Mouse (Mus musculus) lung, adult 18-20 months (tissue): ENCODE measurements around the gene Ccdc127.

Experiments used
- DNase-seq, 2 experiments: peaks; one replicate each; pipeline ENCODE4 v3.0.0; 2022; ENCODE audit warnings: mixed read lengths in 2 of 2

Ccdc127 gene

GRCm38 (mm10) chr13:74349566-74350434 lies at the start of gene Ccdc127, which contains the start of gene Sdha:
Gene Ccdc127, plus strand, starts transcription at chr13:74350309.
Gene Sdha, minus strand, starts transcription at chr13:74350280.
- DNase-seq: peak; percentile 95 to 96

- DNase-seq: peak; percentile 46 to 56
Measured at GRCm38 (mm10) chr13:74300925-74301606, 49.0 kb upstream of the Ccdc127 start.

DNA sequence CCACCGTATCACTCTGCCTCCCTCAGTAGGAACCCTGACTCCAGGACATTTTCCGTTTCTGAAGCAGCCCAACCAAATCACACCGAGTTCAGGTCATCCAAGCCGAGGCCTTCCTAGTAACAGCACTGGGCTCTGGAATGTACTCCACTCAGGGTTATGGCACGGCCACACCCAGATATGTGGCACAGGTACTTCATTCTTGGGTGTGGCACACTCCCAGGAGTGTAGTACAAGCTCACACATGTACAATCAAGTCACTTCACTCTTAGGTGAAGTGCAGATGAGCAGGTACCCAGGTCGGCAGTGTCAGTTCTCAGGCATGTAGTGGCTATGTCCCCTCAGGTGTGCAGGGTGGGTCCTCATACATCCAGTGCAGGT lies 48.5 kb upstream of the Ccdc127 start:
- DNase-seq: peak; percentile 34 to 39

DNA sequence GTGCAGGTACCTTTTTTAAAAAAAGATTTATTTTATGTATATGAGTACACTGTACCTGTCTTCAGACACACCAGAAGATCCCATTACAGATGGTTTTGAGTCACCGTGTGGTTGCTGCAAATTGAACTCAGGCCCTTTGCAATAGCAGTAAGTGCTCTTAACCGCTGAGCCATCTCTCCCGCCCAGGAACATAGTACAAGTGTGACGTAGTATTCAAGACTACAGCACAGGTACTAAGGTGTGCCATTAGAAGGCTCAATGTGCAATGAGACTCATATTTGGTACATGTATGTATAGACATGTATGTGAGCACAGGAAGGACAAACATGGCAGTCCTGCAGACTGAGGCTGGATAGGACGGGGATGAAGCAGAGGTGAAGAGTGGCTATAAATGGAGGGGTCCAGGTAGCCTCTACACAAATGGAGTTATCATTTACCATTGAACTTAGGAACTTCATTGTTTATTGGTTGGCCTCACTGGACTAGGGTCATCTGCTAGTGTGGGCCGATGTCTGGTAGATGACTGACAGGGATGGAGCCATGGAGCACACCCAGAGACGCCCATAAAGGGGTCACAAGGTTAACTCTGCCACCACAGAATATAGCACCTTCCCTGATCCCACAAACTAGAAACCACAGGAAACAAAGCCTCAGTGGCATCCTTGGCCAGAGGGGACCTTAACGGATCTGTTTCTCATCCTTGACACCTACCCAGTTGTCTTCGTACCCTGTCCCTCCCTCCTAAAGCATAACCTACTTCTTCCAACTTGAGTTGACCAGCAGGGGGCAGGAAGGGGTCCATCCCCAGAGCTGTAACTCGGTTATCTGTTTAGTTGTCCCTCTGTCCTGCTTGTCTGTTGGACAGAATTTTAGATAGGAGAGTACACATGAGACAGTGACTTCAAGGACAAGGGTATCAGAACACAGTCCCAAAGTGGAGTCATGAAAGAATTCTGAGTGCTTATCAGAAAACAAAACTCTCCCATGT lies 47.8 kb upstream of the Ccdc127 start:
- no peak for DNase-seq

DNA sequence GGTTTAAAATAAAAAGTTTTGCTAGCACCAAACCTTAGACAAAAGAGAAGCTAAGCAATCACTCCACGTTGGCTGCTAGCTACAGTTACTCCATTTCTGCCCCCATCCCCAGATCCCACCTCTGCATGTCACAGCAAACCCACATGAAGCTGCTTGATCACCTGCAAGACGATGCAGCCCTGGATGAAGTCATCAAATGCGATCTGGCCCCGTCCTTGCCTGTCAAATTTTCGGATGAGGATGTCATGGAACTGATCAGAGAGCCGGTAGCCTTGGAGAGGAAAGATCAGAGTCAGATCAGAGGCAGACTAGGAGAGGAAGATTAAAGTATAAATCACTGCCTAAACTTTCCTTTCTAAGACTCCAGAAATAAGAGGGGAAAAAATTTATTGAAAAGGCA lies 44.7 kb upstream of the Ccdc127 start:
- DNase-seq: no peak

DNA sequence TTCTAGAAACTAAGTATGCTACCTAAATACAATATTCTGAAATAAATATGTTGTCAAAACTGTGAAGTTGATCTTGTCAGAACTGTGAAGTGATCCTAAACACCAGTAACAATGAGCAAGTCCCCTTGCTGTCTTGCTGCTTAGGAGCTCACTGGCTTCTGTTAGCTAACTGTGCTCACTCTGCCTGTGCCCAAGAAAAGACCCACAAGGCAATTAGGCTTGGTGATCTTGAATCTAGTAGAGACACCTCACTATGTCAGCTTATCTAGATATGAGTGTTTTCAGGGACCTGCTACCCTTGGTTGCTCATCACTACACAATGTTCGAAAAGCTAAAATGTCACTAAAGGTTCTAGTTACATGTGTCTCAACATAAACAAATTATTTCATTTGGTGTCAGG lies 44.3 kb upstream of the Ccdc127 start:
- no peak for DNase-seq

GRCm38 (mm10) chr13:74314616-74315015 lies 35.5 kb upstream of the Ccdc127 start:
- no peak for DNase-seq

GRCm38 (mm10) chr13:74316386-74316785 lies 33.7 kb upstream of the Ccdc127 start:
- DNase-seq: no peak

- no peak for DNase-seq
Measured at GRCm38 (mm10) chr13:74316789-74317169, 33.3 kb upstream of the Ccdc127 start.

GRCm38 (mm10) chr13:74317170-74317849 lies 32.8 kb upstream of the Ccdc127 start, which contains the start of gene Pdcd6:
Gene Pdcd6, minus strand, starts transcription at chr13:74317580.
- DNase-seq: peak; percentile 98 to 99

GRCm38 (mm10) chr13:74329321-74329720 lies 20.8 kb upstream of the Ccdc127 start:
- DNase-seq: no peak

DNA sequence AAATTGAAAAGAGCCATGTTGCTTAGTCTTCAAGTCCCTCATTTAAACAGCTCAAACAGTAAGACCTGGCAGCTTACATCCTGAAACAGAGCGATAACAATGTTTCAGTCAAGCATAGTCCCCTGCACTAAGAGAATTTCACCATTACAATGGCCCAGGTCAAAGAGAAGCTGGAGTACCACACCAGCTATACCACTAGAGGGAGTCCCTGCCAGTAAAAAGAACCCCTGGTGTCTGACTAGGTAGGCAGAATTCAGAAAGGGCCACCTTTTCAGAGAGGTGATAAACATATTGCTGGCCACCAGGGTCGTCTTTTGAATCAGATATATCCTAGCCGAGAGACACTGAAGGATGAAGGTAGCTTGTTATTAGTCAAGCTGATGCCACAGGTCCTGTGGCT lies 9.1 kb upstream of the Ccdc127 start:
- peak in 1 of 2 experiments; percentile 40 for DNase-seq

- no peak for DNase-seq
Measured at GRCm38 (mm10) chr13:74350435-74350906, 362 bp downstream of the Ccdc127 start.

- no peak for DNase-seq
Measured at GRCm38 (mm10) chr13:74356491-74356890, 6.4 kb downstream of the Ccdc127 start.

DNA sequence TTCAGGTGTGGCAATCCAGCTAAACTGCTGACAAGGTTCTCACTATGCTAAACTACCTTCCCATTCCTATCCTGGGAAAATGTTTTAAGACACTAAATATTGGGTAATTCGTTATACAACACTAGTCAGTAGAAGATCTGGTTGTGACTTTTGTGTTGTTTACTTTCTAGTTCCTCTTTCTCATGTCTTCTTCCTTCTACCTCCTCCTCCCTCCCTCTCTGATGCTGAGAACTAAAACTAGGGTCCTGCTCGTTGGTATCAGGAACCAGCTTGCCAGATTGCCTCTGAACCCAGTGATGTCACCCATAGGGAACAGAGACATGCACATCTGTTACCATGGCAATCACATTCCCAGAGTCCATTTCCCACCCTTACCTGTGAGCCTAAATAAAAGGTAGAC lies 12.1 kb downstream of the Ccdc127 start:
- DNase-seq: no peak

GRCm38 (mm10) chr13:74363176-74363858 lies 13.2 kb downstream of the Ccdc127 start:
- no peak for DNase-seq

DNA sequence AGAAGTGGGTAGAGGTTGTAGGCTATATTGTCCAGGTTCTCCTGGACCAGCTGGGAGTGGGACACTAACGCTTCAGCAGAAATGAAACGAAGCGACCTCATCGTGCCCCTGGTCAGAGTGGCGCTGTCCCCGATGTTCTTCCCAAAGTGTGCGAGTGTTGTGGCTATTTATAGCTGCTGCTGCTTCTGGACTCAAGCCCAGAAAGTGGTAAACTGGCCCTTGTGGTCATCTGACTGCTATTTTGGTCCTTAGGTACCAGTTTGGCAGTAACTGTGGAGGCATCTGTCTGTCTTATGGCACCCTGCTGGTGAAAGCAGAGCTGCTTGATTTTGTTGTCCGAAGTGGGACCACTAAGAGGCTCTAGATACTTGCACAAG lies 13.7 kb downstream of the Ccdc127 start, which contains the start of gene Lrrc14b:
Gene Lrrc14b, minus strand, starts transcription at position 147 of the 377 bp plus-strand sequence.
- DNase-seq: peak; percentile 25 to 30

- no peak for DNase-seq
Measured at GRCm38 (mm10) chr13:74381533-74382276, 31.6 kb downstream of the Ccdc127 start.

GRCm38 (mm10) chr13:74382289-74382688 lies 32.2 kb downstream of the Ccdc127 start:
- DNase-seq: no peak

GRCm38 (mm10) chr13:74389730-74390129 lies 39.6 kb downstream of the Ccdc127 start:
- no peak for DNase-seq
